Mouse (Mus musculus) midbrain, embryonic 10.5 days (tissue): Measurements from ENCODE around the gene 1110051M20Rik. TPM values are rescaled to one million over a fixed set of nuclear protein-coding genes. Genes with fewer than 3 reads are reported as not detected.

Experiments used
- DNase-seq: peaks from one replicate; pipeline ENCODE4 v3.0.0-alpha.2; 2017; ENCODE audit warnings: low spot score
- H3K27ac ChIP-seq: fragments of 300-500 bp; sonication (generic); replicated peaks from 2 replicates; pipeline ENCODE4 v1.5.1; 2016; ENCODE audit warnings: mild to moderate bottlenecking
- H3K27me3 ChIP-seq: fragments of 300-500 bp; sonication (generic); 2 replicates; pipeline ENCODE4 v1.6.1; 2016; ENCODE audit warnings: low read depth, mild to moderate bottlenecking; ENCODE audit not compliant: poor library complexity, severe bottlenecking
- H3K36me3 ChIP-seq: fragments of 300-500 bp; sonication (generic); 2 replicates; pipeline ENCODE4 v1.6.1; 2016; ENCODE audit warnings: mild to moderate bottlenecking, moderate library complexity
- H3K4me1 ChIP-seq: fragments of 300-500 bp; sonication (generic); 2 replicates; pipeline ENCODE4 v1.6.1; 2016
- H3K4me3 ChIP-seq: fragments of 300-500 bp; sonication (generic); 2 replicates; pipeline ENCODE4 v1.5.1; 2016; ENCODE audit warnings: mild to moderate bottlenecking, moderate library complexity
- H3K9me3 ChIP-seq: fragments of 300-500 bp; sonication (generic); replicated peaks from 2 replicates; pipeline ENCODE4 v1.6.1; 2016; ENCODE audit warnings: mild to moderate bottlenecking
- WGBS: fragments of 180-500 bp; shearing (Covaris S2); methylation state at CpG from one replicate; pipeline ENCODE4 v1.1.7; 2016; 5-methylcytosine and 5-hydroxymethylcytosine counted together
- microRNA-seq: library from miRNA; unstranded; fragments of <30 nt; microRNA quantifications from one replicate; pipeline ENCODE4, GENCODE M21; 2017
- polyA plus RNA-seq: library from polyadenylated mRNA; unstranded; fragments of >200 nt; fragmentation: Nextera tagmentation; extraction: Ambion mirVana; gene quantifications from 2 replicates; pipeline ENCODE4 v1.2.1, GENCODE M21; 2016

The 1110051M20Rik gene
- polyA plus RNA-seq, 1 experiment from 2014 or later: 87.1 TPM

GRCm38 (mm10) chr2:91229735-91230134 is 214.8 kb downstream of the 1110051M20Rik start:
- no peak for DNase-seq
- 81% methylated on average over 2 of the region's 2 CpGs for WGBS
- peaks cover 4% of the 10 kb centered on the region; the same call in 1 of the 2 replicates for H3K36me3 ChIP-seq

More at GRCm38 (mm10) chr2:91229735-91230134, 214.8 kb downstream of the 1110051M20Rik start:
- Histone ChIP-seq H3K4me3 (no peak overlapping the region), H3K9me3 (no peaks in the 10 kb centered on the region), H3K4me1 (no peaks in the 10 kb centered on the region), H3K27me3 (no peaks in the 10 kb centered on the region), H3K27ac (no peak overlapping the region)

Small RNA genes lying within 50 kb of the gene (microRNA-seq; reads per million reads assigned to microRNA genes)
- gene Gm22071: not detected

Other genes with a start within 250 kb of the 1110051M20Rik start
- gene Nr1h3, start 241.9 kb downstream of the 1110051M20Rik start, polyA plus RNA-seq: 2.3 and 3.1 TPM in 2 replicates
- gene Acp2, start 241.8 kb downstream of the 1110051M20Rik start, polyA plus RNA-seq: 28.3 and 35.3 TPM in 2 replicates
- 7.9 and 9.4 TPM in 2 replicates for gene Ddb2, start 207.7 kb downstream of the 1110051M20Rik start, polyA plus RNA-seq
- 38.9 and 40.5 TPM in 2 replicates for gene Pacsin3, start 188.8 kb downstream of the 1110051M20Rik start, polyA plus RNA-seq
- gene Arfgap2, start 179.7 kb downstream of the 1110051M20Rik start, polyA plus RNA-seq: 99.0 and 104 TPM in 2 replicates
- gene Lrp4, start 12.8 kb upstream of the 1110051M20Rik start, polyA plus RNA-seq: 7.0 and 7.1 TPM in 2 replicates
- gene Ckap5, start 82.1 kb upstream of the 1110051M20Rik start, polyA plus RNA-seq: 148 and 165 TPM in 2 replicates
- gene F2, start 191.7 kb upstream of the 1110051M20Rik start, polyA plus RNA-seq: 0.14 TPM in 1 of 2 replicates, not detected in the other
- gene Zfp408, start 205.1 kb upstream of the 1110051M20Rik start, polyA plus RNA-seq: 9.6 and 10.3 TPM in 2 replicates
- 75.2 and 82.6 TPM in 2 replicates for gene Arhgap1, start 205.2 kb upstream of the 1110051M20Rik start, polyA plus RNA-seq